Mouse (Mus musculus) myocyte (in vitro differentiated cells): ENCODE measurements around the gene Myom3. TPM values are rescaled to one million over a fixed set of nuclear protein-coding genes. Genes with fewer than 3 reads are reported as not detected.
A peak's percentile ranks its signal among the peaks of the same experiment; 100 is the strongest.

Experiments used
- H3K27me3 ChIP-seq: one replicate; pipeline ENCODE4 v1.6.1; 2011; ENCODE audit not compliant: control insufficient read depth, insufficient read depth, insufficient read length
- H3K36me3 ChIP-seq: one replicate; pipeline ENCODE4 v1.6.1; 2011; ENCODE audit not compliant: control insufficient read depth, insufficient read depth
- H3K4me2 ChIP-seq: one replicate; pipeline ENCODE4 v1.6.1; 2011; ENCODE audit warnings: low read depth, control low read depth
- H3K4me3 ChIP-seq: one replicate; pipeline ENCODE4 v1.5.1; 2011; ENCODE audit warnings: mild to moderate bottlenecking, control low read depth, moderate library complexity
- H3K79me2 ChIP-seq: one replicate; pipeline ENCODE4 v1.6.1; 2011; ENCODE audit not compliant: control insufficient read depth, insufficient read depth
- H3ac ChIP-seq: one replicate; pipeline ENCODE4 v1.6.1; 2011; ENCODE audit not compliant: control insufficient read depth, insufficient read length
- CEBPB ChIP-seq: IDR thresholded peaks from 2 replicates; pipeline ENCODE4 v1.6.1; 2011; ENCODE audit warnings: mild to moderate bottlenecking, moderate library complexity; ENCODE audit not compliant: poor library complexity, insufficient read depth, severe bottlenecking
- E2F4 ChIP-seq: IDR thresholded peaks from one replicate; pipeline ENCODE4 v1.6.1; 2011; ENCODE audit warnings: mild to moderate bottlenecking, control low read depth, moderate library complexity; ENCODE audit not compliant: insufficient read depth
- MAX ChIP-seq: IDR thresholded peaks from one replicate; pipeline ENCODE4 v1.6.1; 2011; ENCODE audit warnings: low read depth, mild to moderate bottlenecking, control low read depth
- MYOD1 ChIP-seq, 3 experiments: IDR thresholded peaks; one replicate each; pipeline ENCODE4 v1.6.1; 2011; ENCODE audit warnings: control low read depth in 2 of 3, low read depth in 2 of 3, mild to moderate bottlenecking in 2 of 3, moderate library complexity in 1 of 3; ENCODE audit not compliant: insufficient read length in 2 of 3, control insufficient read depth in 1 of 3
- MYOG ChIP-seq, 3 experiments: IDR thresholded peaks; one replicate each; pipeline ENCODE4 v1.6.1; 2011; ENCODE audit warnings: control low read depth in 2 of 3, low read depth in 2 of 3, mild to moderate bottlenecking in 2 of 3; ENCODE audit not compliant: insufficient read length in 2 of 3, control insufficient read depth in 1 of 3, insufficient read depth in 1 of 3
- POLR2A ChIP-seq: IDR thresholded peaks from one replicate; pipeline ENCODE4 v1.6.1; 2011; ENCODE audit warnings: low read depth, mild to moderate bottlenecking, control low read depth, moderate library complexity; ENCODE audit not compliant: insufficient read length
- POLR2AphosphoS2 ChIP-seq: IDR thresholded peaks from one replicate; pipeline ENCODE4 v1.6.1; 2011; ENCODE audit warnings: low read depth, control low read depth; ENCODE audit not compliant: insufficient read length
- REST ChIP-seq: IDR thresholded peaks from one replicate; pipeline ENCODE4 v1.6.1; 2011; ENCODE audit warnings: mild to moderate bottlenecking, control low read depth, moderate library complexity; ENCODE audit not compliant: insufficient read depth, insufficient read length
- SRF ChIP-seq: IDR thresholded peaks from one replicate; pipeline ENCODE4 v1.6.1; 2011; ENCODE audit warnings: low read depth; ENCODE audit not compliant: control insufficient read depth, insufficient read length
- TCF12 ChIP-seq: IDR thresholded peaks from one replicate; pipeline ENCODE4 v1.6.1; 2011; ENCODE audit warnings: mild to moderate bottlenecking, control low read depth; ENCODE audit not compliant: poor library complexity, insufficient read depth, severe bottlenecking
- TCF3 ChIP-seq: IDR thresholded peaks from one replicate; pipeline ENCODE4 v1.6.1; 2011; ENCODE audit warnings: low read depth, control low read depth; ENCODE audit not compliant: insufficient read length
- USF1 ChIP-seq: IDR thresholded peaks from one replicate; pipeline ENCODE4 v1.6.1; 2011; ENCODE audit warnings: low read depth, mild to moderate bottlenecking, control low read depth, moderate library complexity
- polyA plus RNA-seq: library from polyadenylated mRNA; unstranded; fragments of >200 nt; fragmentation: generic; extraction: Trizol; gene quantifications from one replicate; pipeline ENCODE4 v1.2.1, GENCODE M21; 2012; ENCODE audit warnings: missing spikeins

The Myom3 gene
- polyA plus RNA-seq, 1 experiment: 97.1 TPM

GRCm38 (mm10) chr4:135801543-135801942 lies 42.0 kb downstream of the Myom3 start:
- Histone ChIP-seq H3K4me2 (no peak overlapping the region), H3K4me3 (no peak overlapping the region), H3K79me2 (no peaks in the 10 kb centered on the region), H3ac (no peak overlapping the region), H3K36me3 (no peaks in the 10 kb centered on the region), H3K27me3 (no peaks in the 10 kb centered on the region)
- no peak for TF ChIP-seq MYOD1 (IDR thresholded peaks at IDR 0.05; ENCODE audit: control insufficient read depth in 1 of 3, insufficient read length in 2 of 3, low read depth in 2 of 3)
- no peak for TF ChIP-seq SRF
- TF ChIP-seq MAX: no peak
- no peak for TF ChIP-seq USF1
- TF ChIP-seq TCF3: no peak
- no peak for TF ChIP-seq MYOG (IDR thresholded peaks at IDR 0.05; ENCODE audit: control insufficient read depth in 1 of 3, insufficient read depth in 1 of 3, insufficient read length in 2 of 3, low read depth in 2 of 3)
- no peak for TF ChIP-seq CEBPB
- no peak for TF ChIP-seq REST
- no peak for TF ChIP-seq E2F4

- H3K4me2 ChIP-seq: no peak overlapping the region
- no peaks in the 10 kb centered on the region for H3K27me3 ChIP-seq
- H3K79me2 ChIP-seq: no peaks in the 10 kb centered on the region
- TF ChIP-seq POLR2A: peak; percentile 14
- TF ChIP-seq TCF3: no peak
- no peaks in the 10 kb centered on the region for H3K36me3 ChIP-seq
- no peak overlapping the region for H3K4me3 ChIP-seq
- no peak overlapping the region for H3ac ChIP-seq
Observed at GRCm38 (mm10) chr4:135803299-135803698, 43.8 kb downstream of the Myom3 start.

- Histone ChIP-seq H3K4me3 (no peak overlapping the region), H3K27me3 (no peaks in the 10 kb centered on the region), H3K79me2 (no peaks in the 10 kb centered on the region), H3K36me3 (no peaks in the 10 kb centered on the region), H3K4me2 (no peak overlapping the region), H3ac (no peak overlapping the region)
- peak; percentile 20 for TF ChIP-seq POLR2AphosphoS2
- no peak for TF ChIP-seq POLR2A
- TF ChIP-seq CEBPB: no peak
- no peak for TF ChIP-seq USF1
Observed at GRCm38 (mm10) chr4:135804169-135804568, 44.7 kb downstream of the Myom3 start.

GRCm38 (mm10) chr4:135814896-135815295 lies 55.4 kb downstream of the Myom3 start:
- H3K4me2 ChIP-seq: no peak overlapping the region
- H3ac ChIP-seq: no peak overlapping the region
- no peaks in the 10 kb centered on the region for H3K79me2 ChIP-seq
- H3K36me3 ChIP-seq: no peaks in the 10 kb centered on the region
- H3K27me3 ChIP-seq: no peaks in the 10 kb centered on the region
- TF ChIP-seq POLR2A (no peak), TCF3 (no peak), CEBPB (no peak), MYOG (IDR thresholded peaks at IDR 0.05; ENCODE audit: control insufficient read depth in 1 of 3, insufficient read depth in 1 of 3, insufficient read length in 2 of 3, low read depth in 2 of 3) (no peak), E2F4 (no peak), TCF12 (no peak), POLR2AphosphoS2 (no peak), MYOD1 (IDR thresholded peaks at IDR 0.05; ENCODE audit: control insufficient read depth in 1 of 3, insufficient read length in 2 of 3, low read depth in 2 of 3) (no peak), USF1 (no peak), SRF (no peak), MAX (no peak), REST (no peak)
- H3K4me3 ChIP-seq: no peak overlapping the region

GRCm38 (mm10) chr4:135816905-135817622 lies 57.5 kb downstream of the Myom3 start:
- no peaks in the 10 kb centered on the region for H3K36me3 ChIP-seq
- TF ChIP-seq MYOD1 (IDR thresholded peaks at IDR 0.05; ENCODE audit: control insufficient read depth in 1 of 3, insufficient read length in 2 of 3, low read depth in 2 of 3): no peak
- TF ChIP-seq SRF: no peak
- no peak for TF ChIP-seq USF1
- TF ChIP-seq TCF3: no peak
- TF ChIP-seq TCF12: no peak
- no peak for TF ChIP-seq CEBPB
- no peak for TF ChIP-seq POLR2A
- TF ChIP-seq E2F4: no peak
- no peak for TF ChIP-seq REST
- no peak for TF ChIP-seq MAX
- no peak for TF ChIP-seq MYOG (IDR thresholded peaks at IDR 0.05; ENCODE audit: control insufficient read depth in 1 of 3, insufficient read depth in 1 of 3, insufficient read length in 2 of 3, low read depth in 2 of 3)
- TF ChIP-seq POLR2AphosphoS2: no peak
- H3K79me2 ChIP-seq: no peaks in the 10 kb centered on the region
- H3ac ChIP-seq: no peak overlapping the region
- no peak overlapping the region for H3K4me2 ChIP-seq
- no peak overlapping the region for H3K4me3 ChIP-seq
- H3K27me3 ChIP-seq: no peaks in the 10 kb centered on the region
